In the genomic region with DNA sequence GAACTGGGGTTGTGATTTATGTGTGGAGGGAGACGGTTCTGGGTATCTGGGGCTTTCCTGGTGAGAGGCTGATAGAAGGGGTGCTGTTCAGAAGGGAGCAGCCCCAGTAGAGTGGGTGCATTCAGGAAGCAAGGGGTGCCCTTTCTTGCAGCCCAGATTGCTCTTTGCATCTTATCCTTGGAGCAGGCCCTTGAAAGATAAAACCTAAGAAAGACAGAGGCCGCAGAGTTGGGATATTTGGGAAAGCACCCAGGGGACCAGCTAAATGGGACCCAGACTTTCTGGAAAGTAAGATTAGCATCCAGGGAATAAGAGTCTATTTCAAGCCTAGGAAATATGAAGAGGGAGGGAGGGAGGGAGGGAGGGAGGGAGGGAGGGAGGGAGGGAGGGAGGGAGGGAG, we compare ENCODE assay signal across 15 mouse cellular contexts.
"Had no signal": no experiment of that assay in that cellular context is flagged by ENCODE, and none has a peak within 500 bp of the region (broad histone marks: within the 10 kb centered on the region; RNA-seq: fewer than 3 reads in every experiment).

No protein-coding gene starts in this region.

- DNase-seq: gastrocnemius, adult 2 months; gastrocnemius, postnatal 10 days; gastrocnemius, postnatal 25 days; heart, adult 2 months; heart, postnatal 14 days; heart, postnatal 4 days; kidney, adult 18-20 months; kidney, adult 9 months; kidney, postnatal 14 days; kidney, postnatal 36 days; layer of hippocampus, adult 9-11 months; layer of hippocampus, postnatal 36 days; left cerebral cortex, postnatal 4 days; liver; liver, embryonic 13.5 days had no signal
